Mouse (Mus musculus) liver, embryonic 11.5 days (tissue): ENCODE results near the gene Phc1. TPM values are rescaled to one million over a fixed set of nuclear protein-coding genes. Genes with fewer than 3 reads are reported as not detected.

Experiments used
- ATAC-seq: fragments of 200-750 bp; cut with Nextera tagmentation; replicated peaks from 2 replicates; pipeline ENCODE4 v1.8.0; 2017; ENCODE audit warnings: moderate number of reproducible peaks, mild to moderate bottlenecking, moderate TSS enrichment, moderate library complexity; ENCODE audit not compliant: low FRiP score
- DNase-seq: peaks from one replicate; pipeline ENCODE4 v3.0.0-alpha.2; 2017; ENCODE audit warnings: low spot score
- H3K27ac ChIP-seq: fragments of 300-500 bp; sonication (generic); 2 replicates; pipeline ENCODE4 v1.5.1; 2014; ENCODE audit warnings: mild to moderate bottlenecking, low read depth, low read length, control low read depth
- H3K27me3 ChIP-seq: fragments of 300-500 bp; sonication (generic); replicated peaks from 2 replicates; pipeline ENCODE4 v1.6.1; 2014; ENCODE audit warnings: low read length, mixed read lengths; ENCODE audit not compliant: control insufficient read depth, insufficient read depth
- H3K36me3 ChIP-seq: fragments of 300-500 bp; sonication (generic); 2 replicates; pipeline ENCODE4 v1.6.1; 2014; ENCODE audit warnings: mild to moderate bottlenecking, low read length, moderate library complexity, mixed read lengths; ENCODE audit not compliant: control insufficient read depth, insufficient read depth
- H3K4me1 ChIP-seq: fragments of 300-500 bp; sonication (generic); replicated peaks from 2 replicates; pipeline ENCODE4 v1.6.1; 2014; ENCODE audit warnings: low read length, mixed read lengths; ENCODE audit not compliant: control insufficient read depth, insufficient read depth
- H3K4me2 ChIP-seq: fragments of 300-500 bp; sonication (generic); 2 replicates; pipeline ENCODE4 v1.6.1; 2014; ENCODE audit warnings: mild to moderate bottlenecking, control low read depth, moderate library complexity
- H3K4me3 ChIP-seq: fragments of 300-500 bp; sonication (generic); 2 replicates; pipeline ENCODE4 v1.5.1; 2014; ENCODE audit warnings: low read depth, low read length, control low read depth
- H3K9ac ChIP-seq: fragments of 300-500 bp; sonication (generic); 2 replicates; pipeline ENCODE4 v1.6.1; 2014; ENCODE audit warnings: low read depth, low read length, control low read depth
- H3K9me3 ChIP-seq: fragments of 300-500 bp; sonication (generic); 2 replicates; pipeline ENCODE4 v1.6.1; 2016; ENCODE audit warnings: low read length, inconsistent platforms, mixed read lengths; ENCODE audit not compliant: control insufficient read depth
- whole genome bisulfite sequencing: fragments of 180-500 bp; shearing (Covaris S2); extraction: QIAGEN DNeasy Blood & Tissue Kit; methylation state at CpG from one replicate; pipeline ENCODE4 v1.1.7; 2014; 5-methylcytosine and 5-hydroxymethylcytosine counted together
- polyA plus RNA-seq: library from polyadenylated mRNA; unstranded; fragments of >200 nt; fragmentation: Nextera tagmentation; extraction: Ambion mirVana; gene quantifications from 2 replicates; pipeline ENCODE4 v1.2.1, GENCODE M21; 2014

Gene Phc1
- polyA plus RNA-seq, 1 experiment from 2014 or later: 12.4 TPM

- H3K9ac ChIP-seq: no peak overlapping the region
- H3K4me1 ChIP-seq: no peaks in the 10 kb centered on the region
- 91% methylated on average over 6 of the region's 6 CpGs for WGBS
- no peak for ATAC-seq
- H3K9me3 ChIP-seq: no peaks in the 10 kb centered on the region
- no peak overlapping the region for H3K4me2 ChIP-seq
- no peaks in the 10 kb centered on the region for H3K27me3 ChIP-seq
- H3K4me3 ChIP-seq: no peak overlapping the region
- no peak overlapping the region for H3K27ac ChIP-seq
- no peak for DNase-seq
- peaks cover 12% of the 10 kb centered on the region; the same call in 1 of the 2 replicates for H3K36me3 ChIP-seq
Measured at GRCm38 (mm10) chr6:122325361-122325975, 14.9 kb downstream of the Phc1 start.

DNA sequence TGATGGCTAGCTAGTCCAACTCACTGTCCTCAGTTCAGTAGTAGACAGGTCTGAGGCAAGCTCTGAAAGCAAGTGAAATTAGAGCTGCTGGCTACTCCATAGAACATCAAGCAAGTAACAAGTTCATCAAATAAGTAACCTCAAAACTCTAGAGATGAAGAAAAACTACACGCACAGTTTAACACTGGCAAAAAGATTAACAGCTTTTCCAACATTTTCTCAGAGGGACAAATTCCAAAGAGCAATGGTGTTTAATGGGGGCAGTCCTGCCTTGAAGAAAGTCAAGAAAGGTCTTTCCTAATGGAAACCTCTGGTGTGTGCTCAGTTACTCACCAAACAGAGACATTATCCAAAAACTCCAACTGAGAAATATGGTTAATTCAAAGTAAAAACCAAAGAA lies 21.6 kb downstream of the Phc1 start:
- H3K9ac ChIP-seq: no peak overlapping the region
- H3K36me3 ChIP-seq: peaks cover 30% of the 10 kb centered on the region
- WGBS: 95% methylated on average over 1 of the region's 1 CpGs
- no peak overlapping the region for H3K4me2 ChIP-seq
- ATAC-seq: no peak
- H3K9me3 ChIP-seq: no peaks in the 10 kb centered on the region
- no peaks in the 10 kb centered on the region for H3K27me3 ChIP-seq
- H3K4me3 ChIP-seq: no peak overlapping the region
- no peak overlapping the region for H3K27ac ChIP-seq
- no peak for DNase-seq
- no peaks in the 10 kb centered on the region for H3K4me1 ChIP-seq

- WGBS: 56% methylated on average over 5 of the region's 5 CpGs
- Histone ChIP-seq H3K4me1 (peaks cover 14% of the 10 kb centered on the region), H3K9ac (peak overlapping the region; percentile 80), H3K4me2 (peak overlapping the region; percentile 73), H3K27me3 (no peaks in the 10 kb centered on the region), H3K36me3 (peaks cover 12% of the 10 kb centered on the region), H3K4me3 (peak overlapping the region; percentile 83), H3K27ac (peak overlapping the region; percentile 11; the same call in 1 of the 2 replicates), H3K9me3 (no peaks in the 10 kb centered on the region)
- ATAC-seq (no peak), DNase-seq (no peak)
Measured at GRCm38 (mm10) chr6:122310187-122310820, 30.1 kb downstream of the Phc1 start.

DNA sequence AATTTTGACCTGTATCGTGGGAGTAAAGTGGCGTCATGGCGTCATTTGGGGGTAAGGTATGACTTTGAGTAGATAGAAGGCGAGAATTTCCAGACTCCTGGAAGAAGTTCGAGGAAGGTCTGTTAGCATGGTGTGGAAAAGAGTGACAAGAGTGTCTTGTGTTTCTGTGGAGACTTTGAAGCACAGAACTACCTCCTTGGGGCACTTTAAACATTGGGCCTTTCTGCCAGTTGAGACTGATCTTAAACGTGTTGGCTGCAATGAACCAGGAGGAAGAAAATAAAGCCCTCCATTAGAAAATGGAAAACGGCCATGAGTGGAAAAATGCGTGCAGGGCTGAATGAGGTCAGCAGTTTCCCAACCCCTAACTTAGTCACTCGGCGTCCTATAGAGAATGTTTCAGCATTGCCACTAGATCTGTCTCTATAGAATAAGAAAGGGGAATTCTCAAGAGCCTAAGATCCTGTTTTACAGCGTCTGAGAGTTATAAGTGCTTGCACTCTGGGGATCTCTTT lies 30.9 kb downstream of the Phc1 start:
- DNase-seq: no peak
- peak overlapping the region; percentile 11; the same call in 1 of the 2 replicates for H3K27ac ChIP-seq
- H3K4me3 ChIP-seq: peak overlapping the region; percentile 83
- no peak for ATAC-seq
- H3K27me3 ChIP-seq: no peaks in the 10 kb centered on the region
- peak overlapping the region; percentile 80 for H3K9ac ChIP-seq
- H3K9me3 ChIP-seq: no peaks in the 10 kb centered on the region
- 6% methylated on average over 11 of the region's 11 CpGs for WGBS
- peak overlapping the region; percentile 73 for H3K4me2 ChIP-seq
- peaks cover 14% of the 10 kb centered on the region for H3K4me1 ChIP-seq
- H3K36me3 ChIP-seq: peaks cover 10% of the 10 kb centered on the region; the same call in 1 of the 2 replicates

GRCm38 (mm10) chr6:122308505-122309393 lies 31.6 kb downstream of the Phc1 start, which contains the start of gene M6pr:
TSS of gene M6pr (plus strand) at chr6:122308720.
- DNase-seq (peak; percentile 92), ATAC-seq (peak; percentile 98)
- H3K9ac ChIP-seq: peak within 1 kb of the TSS; percentile 80
- H3K4me2 ChIP-seq: peak within 1 kb of the TSS; percentile 73
- under 1% methylated on average over 49 of the region's 49 CpGs for WGBS
- peak within 1 kb of the TSS; percentile 73 for H3K27ac ChIP-seq
- peaks cover 14% of the 10 kb centered on the region for H3K4me1 ChIP-seq
- H3K36me3 ChIP-seq: peaks cover 5% of the 10 kb centered on the region; the same call in 1 of the 2 replicates
- peak within 1 kb of the TSS; percentile 83 for H3K4me3 ChIP-seq
- H3K9me3 ChIP-seq: no peaks in the 10 kb centered on the region
- no peaks in the 10 kb centered on the region for H3K27me3 ChIP-seq

GRCm38 (mm10) chr6:122308136-122308504 lies 32.2 kb downstream of the Phc1 start:
- DNase-seq (no peak), ATAC-seq (peak; percentile 4)
- H3K27me3 ChIP-seq: no peaks in the 10 kb centered on the region
- no peak overlapping the region for H3K4me3 ChIP-seq
- peak overlapping the region; percentile 0; the same call in 1 of the 2 replicates for H3K4me2 ChIP-seq
- no peaks in the 10 kb centered on the region; the same call in 1 of the 2 replicates for H3K36me3 ChIP-seq
- no peak overlapping the region for H3K27ac ChIP-seq
- H3K4me1 ChIP-seq: peaks cover 14% of the 10 kb centered on the region
- 68% methylated on average over 6 of the region's 6 CpGs for WGBS
- no peak overlapping the region for H3K9ac ChIP-seq
- H3K9me3 ChIP-seq: no peaks in the 10 kb centered on the region

GRCm38 (mm10) chr6:122306707-122307106 lies 33.7 kb downstream of the Phc1 start:
- Histone ChIP-seq H3K27ac (no peak overlapping the region), H3K4me2 (no peak overlapping the region), H3K4me1 (peaks cover 14% of the 10 kb centered on the region), H3K27me3 (no peaks in the 10 kb centered on the region), H3K9me3 (no peaks in the 10 kb centered on the region), H3K4me3 (no peak overlapping the region), H3K36me3 (no peaks in the 10 kb centered on the region), H3K9ac (no peak overlapping the region)
- ATAC-seq: no peak
- 89% methylated on average over 4 of the region's 4 CpGs for WGBS
- DNase-seq: no peak

DNA sequence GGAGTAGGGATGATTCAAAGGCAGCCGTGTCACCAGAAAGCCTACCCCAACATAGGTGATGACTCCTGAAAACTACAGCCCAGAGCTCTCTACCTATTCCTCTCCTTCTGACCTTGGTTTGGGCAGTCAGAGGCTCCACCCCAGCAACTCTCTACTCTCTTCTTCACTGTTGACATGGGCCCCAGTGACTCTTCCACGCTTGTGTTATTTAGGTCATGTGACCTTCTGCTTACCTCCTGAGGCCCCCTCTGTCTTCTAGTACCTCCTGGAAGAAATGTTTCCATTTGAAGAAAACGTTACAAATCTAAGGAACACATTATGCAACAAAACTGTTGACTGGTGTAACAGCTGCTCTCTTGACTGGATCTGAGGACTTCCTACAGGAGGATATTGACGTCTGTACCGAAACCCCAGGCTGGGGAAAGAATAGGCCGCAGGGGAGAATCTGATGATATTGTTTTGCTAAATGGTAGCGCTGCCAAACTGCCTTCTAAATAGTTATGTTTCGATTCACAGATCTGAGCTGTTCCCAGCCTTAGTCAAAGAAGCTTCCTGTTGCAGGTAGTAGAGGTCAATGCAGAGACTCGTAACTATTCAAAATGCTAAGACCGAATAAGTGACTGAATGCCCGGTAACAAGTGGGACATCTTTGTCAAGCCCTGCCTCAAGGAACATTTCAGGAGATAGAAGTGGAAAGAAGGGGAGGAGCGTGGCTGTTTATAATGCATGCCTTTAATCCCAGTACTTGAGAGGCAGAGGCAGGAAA lies 35.4 kb downstream of the Phc1 start:
- Histone ChIP-seq H3K9ac (no peak overlapping the region), H3K27me3 (no peaks in the 10 kb centered on the region), H3K4me2 (no peak overlapping the region), H3K4me1 (peaks cover 2% of the 10 kb centered on the region; the same call in 1 of the 2 replicates), H3K9me3 (no peaks in the 10 kb centered on the region), H3K36me3 (no peaks in the 10 kb centered on the region), H3K4me3 (no peak overlapping the region), H3K27ac (no peak overlapping the region)
- DNase-seq (no peak), ATAC-seq (no peak)
- 77% methylated on average over 12 of the region's 12 CpGs for WGBS
